Mouse (Mus musculus) kidney, adult 2 months (tissue): ENCODE data around the gene Whrn.

Source experiments
- CTCF ChIP-seq: fragments of 200-500 bp; conservative IDR thresholded peaks from 2 replicates; pipeline ENCODE4 v1.5.1; 2011; ENCODE audit warnings: low read depth, mild to moderate bottlenecking, control low read depth, low read length, moderate library complexity, mixed read lengths; ENCODE audit not compliant: insufficient read depth, insufficient read length
- POLR2A ChIP-seq: fragments of 200-500 bp; IDR thresholded peaks from one replicate; pipeline ENCODE4 v1.6.1; 2011; ENCODE audit warnings: low read depth, low read length, control low read depth

DNA sequence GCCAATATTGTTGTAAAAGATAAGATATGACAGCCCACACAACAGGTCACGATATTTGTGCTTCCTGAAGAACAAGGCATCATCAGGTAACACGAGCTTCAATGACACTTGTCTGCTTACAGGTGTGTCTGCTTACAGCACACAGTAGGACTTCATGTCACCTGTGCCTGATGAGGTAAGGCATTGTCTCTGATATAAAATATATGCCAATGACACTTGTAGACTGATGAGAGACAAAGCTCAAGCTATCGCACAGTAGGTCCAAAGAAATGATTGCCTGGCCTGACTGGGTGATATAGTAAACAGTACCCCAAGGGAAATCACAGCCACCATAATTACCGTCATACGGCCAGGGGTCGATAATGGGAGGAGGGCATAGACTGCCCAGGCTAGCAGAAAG lies 18.9 kb downstream of the Whrn start:
- TF ChIP-seq CTCF (no peak), POLR2A (no peak)
